Mouse (Mus musculus) right cerebral cortex, adult 18-20 months (tissue): ENCODE data around the gene Crat.
A peak's percentile ranks its signal among the peaks of the same experiment; 100 is the strongest.

ENCODE experiments used
- DNase-seq: peaks from one replicate; pipeline ENCODE4 v3.0.0; 2022; ENCODE audit warnings: mixed read lengths

The Crat gene

DNA sequence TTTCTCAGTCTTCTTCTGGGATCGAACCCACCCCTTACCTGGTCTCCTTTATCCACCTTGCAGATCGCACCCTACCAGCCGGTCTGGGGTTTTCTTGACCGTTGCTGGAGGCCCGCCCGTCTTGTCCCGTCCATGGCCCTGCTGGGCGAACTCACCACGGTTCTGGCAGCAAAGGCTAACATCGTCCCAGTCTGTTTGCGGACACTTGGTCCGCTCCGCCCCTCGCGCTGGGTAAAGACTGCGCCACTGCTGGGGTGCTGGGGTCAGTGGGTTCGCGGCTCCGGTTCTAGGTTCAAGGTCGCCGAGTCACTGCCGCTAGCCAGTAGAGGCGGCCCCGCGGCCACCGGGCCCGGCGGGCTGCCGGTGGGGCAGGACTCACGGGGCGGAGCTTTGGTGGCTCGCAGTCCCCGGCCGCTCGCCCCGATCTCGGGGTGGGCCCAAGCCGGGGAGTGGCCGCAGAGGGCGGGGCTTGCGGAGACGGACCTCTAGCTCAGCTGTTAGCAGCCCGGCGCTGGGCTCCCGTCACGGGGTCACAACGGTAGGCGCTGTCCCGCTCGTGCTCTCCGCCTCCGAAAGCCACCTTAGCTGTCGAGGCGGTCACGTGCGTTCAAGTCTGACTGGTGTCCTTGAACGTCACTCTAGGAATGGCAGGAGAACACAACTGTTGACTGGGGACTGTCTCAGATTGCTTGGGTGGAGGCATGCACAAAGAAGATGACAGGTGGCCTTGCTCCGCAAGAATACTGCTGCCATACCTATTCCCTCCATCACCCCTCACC lies at the start of gene Crat:
Crat (minus strand) TSS at position 657 of the 779 bp plus-strand sequence.
- peak; percentile 94 for DNase-seq

DNA sequence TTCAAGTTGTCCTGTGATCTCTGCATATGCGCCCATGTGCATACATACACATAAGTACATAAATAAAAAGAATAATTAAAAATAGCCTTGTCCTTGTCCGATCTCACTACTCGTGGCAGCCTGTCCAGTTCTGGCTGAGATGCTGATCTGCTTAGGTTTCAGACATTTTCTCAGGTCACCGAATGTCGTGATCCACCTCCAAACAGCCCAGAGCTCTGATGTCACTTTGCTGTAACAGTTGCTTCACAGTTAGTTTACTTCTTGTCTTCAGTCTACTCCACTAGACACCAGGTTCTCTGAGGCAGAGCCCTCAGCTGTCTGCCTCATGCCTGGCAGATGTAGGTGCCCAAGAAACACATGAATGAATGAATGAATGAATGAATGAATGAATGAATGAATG lies 48.8 kb upstream of the Crat start:
- DNase-seq, result no peak

GRCm38 (mm10) chr2:30463904-30464330 lies 48.3 kb upstream of the Crat start:
- DNase-seq, result peak; percentile 85

DNA sequence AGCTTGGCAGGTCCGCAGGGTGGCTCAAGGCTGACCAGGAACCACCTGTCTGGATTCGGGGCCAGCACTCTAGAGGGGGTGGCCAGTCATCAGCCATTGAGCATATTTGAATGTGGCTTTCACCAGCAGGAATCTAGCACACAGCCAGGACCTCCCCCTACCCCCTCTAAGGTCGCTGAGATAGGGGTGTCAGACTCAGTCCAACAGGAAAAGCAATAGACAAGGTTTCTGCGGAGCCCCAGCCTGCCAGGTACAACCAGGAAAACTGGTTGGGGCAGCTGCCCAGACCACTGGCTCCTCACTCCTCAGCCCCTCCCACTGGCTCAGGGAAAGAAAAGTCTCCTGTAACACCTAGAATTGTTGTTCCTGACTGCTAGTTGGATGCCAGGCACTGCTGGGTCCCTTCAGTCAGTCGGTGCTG lies 47.7 kb upstream of the Crat start:
- no peak for DNase-seq

- DNase-seq, result no peak
Measured at GRCm38 (mm10) chr2:30459241-30459640, 43.6 kb upstream of the Crat start.

GRCm38 (mm10) chr2:30458349-30458748 lies 42.7 kb upstream of the Crat start:
- DNase-seq, result no peak

GRCm38 (mm10) chr2:30456104-30456980 lies 40.7 kb upstream of the Crat start:
- no peak for DNase-seq

DNA sequence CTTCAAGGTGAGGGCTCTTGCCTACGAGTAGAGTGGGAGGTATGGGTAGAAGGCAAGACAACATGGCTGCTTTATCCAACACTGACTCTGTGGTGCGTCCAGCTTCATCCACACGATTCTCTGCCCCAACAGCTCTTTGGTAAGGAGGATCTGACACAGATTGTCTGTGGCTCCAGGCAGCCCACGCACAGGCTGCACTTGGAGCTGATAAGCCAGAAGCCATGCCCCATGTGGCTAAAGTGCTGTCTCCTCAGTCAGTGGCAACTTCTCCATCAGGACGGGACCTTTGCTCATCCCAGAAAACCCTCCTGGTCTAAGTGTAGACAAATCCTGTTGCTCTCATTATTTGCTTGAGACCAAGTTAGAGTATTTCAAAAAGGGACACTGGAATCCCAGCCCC lies 39.0 kb upstream of the Crat start:
- no peak for DNase-seq

DNA sequence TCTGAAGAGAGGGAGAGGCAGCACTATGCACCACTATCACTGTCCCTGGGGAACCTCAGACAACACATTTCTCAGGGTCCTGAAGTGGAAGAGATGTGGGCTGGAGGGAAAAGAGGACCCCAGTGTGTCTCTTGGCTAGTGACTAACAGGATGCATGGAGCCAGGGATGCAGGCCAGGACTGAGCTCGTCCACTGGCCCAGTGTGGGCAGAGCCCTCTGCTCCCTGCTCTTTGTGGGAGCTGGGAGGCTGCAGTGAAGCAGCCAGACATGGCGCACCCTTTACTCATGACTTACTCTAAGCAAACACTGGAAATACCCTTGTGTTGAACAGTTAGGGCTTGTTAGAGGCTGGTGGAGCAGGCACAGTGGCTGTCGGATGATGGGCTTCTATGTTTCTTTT lies 38.0 kb upstream of the Crat start:
- DNase-seq, result no peak

GRCm38 (mm10) chr2:30451525-30451924 lies 35.9 kb upstream of the Crat start:
- no peak for DNase-seq

GRCm38 (mm10) chr2:30450530-30450929 lies 34.9 kb upstream of the Crat start:
- no peak for DNase-seq

DNA sequence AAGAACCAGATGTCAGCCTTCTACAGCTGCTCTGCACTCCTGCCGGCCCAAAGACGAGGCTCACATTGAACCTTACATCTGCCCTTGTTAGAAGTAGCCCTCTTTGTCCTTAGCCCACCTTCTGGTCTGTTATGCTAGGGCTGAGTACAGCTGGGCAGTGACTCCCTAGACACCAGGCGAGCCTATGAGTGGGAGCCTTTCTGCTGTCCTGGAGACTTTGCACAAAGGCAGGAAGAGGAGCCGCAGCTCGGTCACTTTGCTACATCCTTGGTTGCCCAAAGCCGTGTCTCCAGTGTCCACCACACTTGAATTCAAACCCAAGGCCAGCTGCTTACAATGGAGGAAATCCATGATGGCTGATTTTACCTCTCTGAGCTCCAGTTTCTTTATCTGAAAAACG lies 32.8 kb upstream of the Crat start:
- no peak for DNase-seq

GRCm38 (mm10) chr2:30446891-30447826 lies 31.5 kb upstream of the Crat start:
- no peak for DNase-seq

DNA sequence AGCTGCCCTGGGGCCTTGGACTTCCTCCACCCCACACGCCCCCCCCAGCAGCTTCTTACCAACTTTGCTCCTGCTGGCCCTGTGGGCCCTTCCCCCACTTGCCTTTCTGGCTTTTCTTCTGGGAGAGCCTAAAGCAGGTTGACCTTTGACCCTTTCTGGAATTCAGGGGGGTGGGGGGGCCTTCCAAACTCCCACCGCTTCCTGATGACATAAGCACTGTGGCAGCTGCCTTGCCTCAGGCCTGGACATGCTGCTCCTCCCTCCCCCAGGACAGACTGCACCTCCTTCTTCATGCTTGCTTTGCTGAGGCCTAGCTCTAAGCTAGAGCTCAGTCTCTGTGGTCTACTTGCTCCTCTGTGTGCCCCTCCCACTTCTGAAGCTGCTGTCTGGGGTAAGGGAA lies 29.7 kb upstream of the Crat start:
- DNase-seq, result no peak

DNA sequence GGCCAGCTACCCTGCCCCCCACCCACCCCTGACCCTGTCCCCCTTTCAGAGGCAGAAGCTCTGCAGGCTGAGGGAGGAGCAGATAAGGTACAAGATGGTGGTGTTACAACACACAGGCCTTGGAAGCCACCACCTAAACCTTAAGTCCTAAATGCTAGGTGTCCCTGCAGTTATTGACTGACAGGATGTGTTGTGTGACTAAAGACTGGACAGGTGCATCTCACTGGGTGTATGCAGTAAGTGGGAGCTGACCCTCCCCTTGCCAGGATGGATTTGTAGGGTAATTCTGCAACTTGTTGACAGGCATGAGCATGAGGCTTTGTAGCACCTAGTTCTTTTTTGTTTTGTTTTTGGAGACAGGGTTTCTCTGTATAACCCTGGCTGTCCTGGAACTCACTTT lies 28.8 kb upstream of the Crat start:
- no peak for DNase-seq

DNA sequence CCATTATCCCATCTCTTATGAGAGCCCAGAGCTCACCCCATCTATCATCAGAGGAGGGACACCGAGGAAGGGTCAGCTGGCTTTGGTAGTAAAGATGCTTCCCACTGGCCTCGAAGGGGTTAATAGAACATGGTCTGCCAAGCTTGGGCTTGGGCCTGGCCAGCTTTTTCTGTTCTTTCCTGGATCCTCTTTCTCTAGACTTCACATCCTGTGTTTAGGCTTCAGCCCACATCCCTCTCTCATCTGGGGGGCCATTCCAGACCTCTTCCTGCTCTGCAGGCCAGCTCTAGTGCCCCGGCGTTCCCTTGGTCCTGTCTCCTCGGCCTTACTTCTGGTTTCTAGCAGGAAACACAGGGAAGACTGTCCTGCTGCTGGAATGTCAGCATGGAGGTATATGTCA lies 28.4 kb upstream of the Crat start:
- no peak for DNase-seq

GRCm38 (mm10) chr2:30443281-30443680 lies 27.7 kb upstream of the Crat start:
- DNase-seq, result no peak

GRCm38 (mm10) chr2:30442498-30442890 lies 26.9 kb upstream of the Crat start:
- DNase-seq, result no peak

DNA sequence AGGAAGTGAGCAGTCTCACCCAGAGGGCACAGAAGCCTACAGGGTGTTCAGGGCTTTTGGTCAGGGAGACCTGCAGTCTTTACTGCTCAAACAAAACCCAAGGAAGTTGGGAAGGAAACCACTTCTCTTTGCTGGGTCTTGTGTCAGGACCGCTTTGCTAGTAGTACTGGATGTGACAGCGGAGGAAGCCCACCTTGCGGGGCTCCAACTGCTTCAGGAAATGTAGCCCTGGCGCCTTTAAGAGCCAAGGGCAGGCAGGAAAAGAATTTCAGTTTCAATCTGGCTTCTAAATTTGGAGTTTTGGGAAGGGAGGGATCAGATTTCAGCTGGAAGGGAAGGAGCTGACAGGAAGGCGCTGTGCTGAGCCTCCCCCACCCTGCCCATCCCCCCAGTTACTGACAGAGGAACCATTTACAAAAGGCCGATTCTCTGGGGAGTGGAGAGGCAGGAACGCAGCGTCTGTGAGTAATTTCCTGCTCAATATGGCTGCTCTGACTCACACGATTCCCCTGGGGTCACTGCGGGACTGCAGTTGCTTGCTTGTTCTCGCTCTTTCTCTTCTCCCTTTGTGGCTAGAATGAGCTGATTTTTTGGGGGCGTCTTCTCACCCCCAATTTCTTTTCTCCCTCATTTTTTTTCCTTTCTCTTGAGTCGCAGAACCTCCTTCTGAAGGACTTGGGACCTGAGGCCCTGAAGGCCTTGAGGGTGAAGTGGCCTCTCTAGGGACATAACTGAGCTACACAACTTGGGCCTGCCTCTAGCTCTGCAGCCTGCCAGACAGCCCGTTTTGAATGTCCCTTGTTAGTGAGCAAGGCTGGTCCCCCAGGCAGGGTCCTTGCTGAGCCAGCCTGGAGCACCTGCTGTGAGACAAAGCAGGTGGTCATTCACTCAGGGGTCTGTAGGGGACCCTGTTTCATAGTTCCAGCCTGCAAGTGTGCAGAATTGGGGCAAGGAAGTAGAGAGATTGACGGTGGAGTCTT lies 26.2 kb upstream of the Crat start:
- DNase-seq, result peak; percentile 86

GRCm38 (mm10) chr2:30440701-30441517 lies 25.3 kb upstream of the Crat start:
- DNase-seq, result peak; percentile 60

- DNase-seq, result no peak
Measured at GRCm38 (mm10) chr2:30440211-30440700, 24.6 kb upstream of the Crat start.
